In the genomic region with DNA sequence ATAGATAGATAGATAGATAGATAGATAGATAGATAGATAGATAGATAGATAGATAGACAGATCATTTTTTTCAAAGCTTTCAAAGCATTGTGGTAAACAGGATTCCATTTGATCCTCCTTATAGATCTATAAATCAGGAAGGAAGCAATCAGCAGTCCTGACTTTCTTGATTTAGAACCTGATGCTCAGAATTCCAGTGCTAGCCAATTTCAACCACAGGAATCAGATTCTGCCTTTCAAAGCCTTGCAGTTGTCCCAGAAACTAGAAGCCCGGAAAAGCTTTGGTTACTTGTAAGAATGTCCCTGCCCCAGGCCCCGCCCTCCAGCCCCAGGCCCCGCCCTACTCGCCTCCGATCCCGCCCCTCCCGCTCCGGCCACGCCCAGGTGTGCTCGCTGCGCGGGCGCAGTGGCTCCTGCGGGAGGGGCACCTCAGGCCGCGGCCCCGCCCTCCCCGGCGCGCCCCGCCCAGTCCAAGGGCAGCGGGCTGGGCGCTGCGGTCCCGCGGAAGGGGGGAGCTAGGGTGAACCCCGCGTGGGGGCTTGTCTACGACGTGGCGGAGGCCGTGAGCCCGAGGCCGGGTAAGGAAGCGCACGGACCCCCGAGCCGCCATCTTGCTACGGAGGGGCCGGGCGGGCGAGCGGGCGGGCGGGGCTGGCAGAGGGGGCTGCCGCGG, we compare ENCODE assay signal across 8 mouse cellular contexts. TPM values are rescaled to one million over a fixed set of nuclear protein-coding genes. Genes with fewer than 3 reads are reported as not detected.
A peak's percentile ranks its signal among the peaks of the same experiment; 100 is the strongest.
DNase-seq lines count a peak whose midpoint lies in the region; ATAC-seq lines count a peak whose summit lies in the region.

A gene (plus strand): TSS at position 398 of the 673 bp plus-strand sequence.

- peak within 1 kb of the TSS; percentile 88 for H3K27ac ChIP-seq in hindbrain, embryonic 13.5 days

- peak; percentile 83 for DNase-seq in R1 (ENCODE audit: low read depth, low spot score)
- DNase-seq in cerebellum, postnatal 25 days, result peak; percentile 89 to 96
- DNase-seq in frontal cortex, postnatal 25 days (ENCODE audit: low spot score in 2 of 2), result peak; percentile 42 to 70
- DNase-seq in layer of hippocampus, postnatal 25 days (ENCODE audit: extremely low spot score in 1 of 2, low spot score in 1 of 2), result peak; percentile 73 to 76
- peak; percentile 92 for DNase-seq in lung, postnatal 14 days
- peak; percentile 90 for DNase-seq in ovary, postnatal 36 days (ENCODE audit: low spot score)
- DNase-seq in thymus, postnatal 25 days, result peak; percentile 88

- no peaks in the 10 kb centered on the region for H3K27me3 ChIP-seq in hindbrain, embryonic 13.5 days

- peak within 1 kb of the TSS; percentile 75 for H3K4me2 ChIP-seq in hindbrain, embryonic 13.5 days

- H3K9me3 ChIP-seq in hindbrain, embryonic 13.5 days, result no peaks in the 10 kb centered on the region

- H3K9ac ChIP-seq in hindbrain, embryonic 13.5 days, result peak within 1 kb of the TSS; percentile 85

- under 1% methylated on average over 41 of the region's 47 CpGs for WGBS in hindbrain, embryonic 13.5 days

- ATAC-seq in hindbrain, embryonic 13.5 days (ENCODE audit: low FRiP score), result peak; percentile 91

- peaks cover 29% of the 10 kb centered on the region for H3K4me1 ChIP-seq in hindbrain, embryonic 13.5 days (replicated peaks)

- H3K4me3 ChIP-seq in hindbrain, embryonic 13.5 days, result peak within 1 kb of the TSS; percentile 75

- H3K36me3 ChIP-seq in hindbrain, embryonic 13.5 days, result no peaks in the 10 kb centered on the region

RNA-seq across cellular contexts. Expression of the gene that starts here (rescaled TPM):
- polyA plus RNA-seq in hindbrain, embryonic 13.5 days (2015; fragmentation: Nextera tagmentation; extraction: Ambion mirVana), result 244 and 245 TPM in 2 replicates
- total RNA-seq in layer of hippocampus, postnatal 25 days (2021), result 10 to 100 TPM; 17.3 to 20.1 TPM

Comparison
In these comparisons a context has a peak if more than half of its experiments do, and no peak if none do; other contexts are left out.
1. Peak in every context shown above with its lines: DNase-seq, ATAC-seq, H3K4me3 ChIP-seq and H3K27ac ChIP-seq.